Mouse (Mus musculus) kidney, embryonic 14.5 days (tissue): ENCODE results near the gene Spdef. TPM values are rescaled to one million over a fixed set of nuclear protein-coding genes. Genes with fewer than 3 reads are reported as not detected.

Experiments used
- ATAC-seq: fragments of 200-750 bp; cut with Nextera tagmentation; 2 replicates; pipeline ENCODE4 v1.8.0; 2017; ENCODE audit warnings: moderate number of reproducible peaks, mild to moderate bottlenecking, moderate TSS enrichment, moderate library complexity; ENCODE audit not compliant: low FRiP score, low TSS enrichment
- H3K27ac ChIP-seq: fragments of 300-500 bp; sonication (generic); 2 replicates; pipeline ENCODE4 v1.5.1; 2014; ENCODE audit warnings: low read depth, mild to moderate bottlenecking, low read length, moderate library complexity, mixed read lengths
- H3K27me3 ChIP-seq: fragments of 300-500 bp; sonication (generic); 2 replicates; pipeline ENCODE4 v1.6.1; 2014; ENCODE audit warnings: mild to moderate bottlenecking, low read length; ENCODE audit not compliant: control insufficient read depth, insufficient read depth
- H3K36me3 ChIP-seq: fragments of 300-500 bp; sonication (generic); 2 replicates; pipeline ENCODE4 v1.6.1; 2014; ENCODE audit warnings: low read length, mixed read lengths; ENCODE audit not compliant: control insufficient read depth, insufficient read depth
- H3K4me1 ChIP-seq: fragments of 300-500 bp; sonication (generic); 2 replicates; pipeline ENCODE4 v1.6.1; 2014; ENCODE audit warnings: low read length, mixed read lengths; ENCODE audit not compliant: control insufficient read depth, insufficient read depth
- H3K4me2 ChIP-seq: fragments of 300-500 bp; sonication (generic); replicated peaks from 2 replicates; pipeline ENCODE4 v1.6.1; 2014; ENCODE audit warnings: low read depth, mild to moderate bottlenecking, low read length
- H3K4me3 ChIP-seq: fragments of 300-500 bp; sonication (generic); 2 replicates; pipeline ENCODE4 v1.5.1; 2014; ENCODE audit warnings: mild to moderate bottlenecking, low read length
- H3K9ac ChIP-seq: fragments of 300-500 bp; sonication (generic); 2 replicates; pipeline ENCODE4 v1.6.1; 2014; ENCODE audit warnings: low read depth, mild to moderate bottlenecking, low read length, moderate library complexity
- H3K9me3 ChIP-seq: fragments of 300-500 bp; sonication (generic); 2 replicates; pipeline ENCODE4 v1.6.1; 2016; ENCODE audit warnings: low read length; ENCODE audit not compliant: control insufficient read depth
- WGBS: fragments of 180-500 bp; shearing (Covaris S2); extraction: QIAGEN DNeasy Blood & Tissue Kit; methylation state at CpG from one replicate; pipeline ENCODE4 v1.1.7; 2014; 5-methylcytosine and 5-hydroxymethylcytosine counted together
- polyA plus RNA-seq: library from polyadenylated mRNA; unstranded; fragments of >200 nt; fragmentation: Nextera tagmentation; extraction: Ambion mirVana; gene quantifications from 2 replicates; pipeline ENCODE4 v1.2.1, GENCODE M21; 2014

Gene Spdef
- polyA plus RNA-seq: 0.19 and 0.20 TPM in 2 replicates

DNA sequence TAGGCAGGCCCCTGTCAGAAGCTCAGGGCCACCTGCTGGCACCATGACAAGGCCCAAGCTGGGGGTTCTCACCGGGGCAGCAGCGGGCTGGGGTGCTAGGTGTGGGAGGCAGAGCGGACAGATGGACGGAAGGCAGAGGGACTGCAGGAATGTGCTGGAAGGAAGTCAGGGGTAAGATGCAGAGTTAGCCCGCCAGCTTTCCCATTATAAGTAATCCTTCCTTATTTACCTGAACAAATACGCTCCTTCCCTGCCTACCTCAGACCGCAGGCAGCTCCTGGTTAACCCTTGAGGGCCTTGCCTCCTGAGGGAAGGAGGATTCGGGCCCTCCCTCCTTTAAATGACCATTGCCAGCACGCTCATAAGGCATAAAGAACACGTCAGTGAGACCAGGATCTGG lies at the start of gene Spdef:
Gene Spdef (minus strand): TSS at position 186 of the 400 bp plus-strand sequence.
- Histone ChIP-seq H3K27me3 (no peaks in the 10 kb centered on the region), H3K4me3 (no peak within 1 kb of the TSS), H3K4me1 (peaks cover 22% of the 10 kb centered on the region), H3K9me3 (no peaks in the 10 kb centered on the region), H3K36me3 (no peaks in the 10 kb centered on the region), H3K4me2 (no peak within 1 kb of the TSS), H3K9ac (no peak within 1 kb of the TSS), H3K27ac (no peak within 1 kb of the TSS)
- ATAC-seq: no peak
- 79% methylated on average over 10 of the region's 10 CpGs for WGBS

GRCm38 (mm10) chr17:27777823-27778222 lies 49.1 kb upstream of the Spdef start:
- H3K36me3 ChIP-seq: peaks cover 16% of the 10 kb centered on the region
- 74% methylated on average over 6 of the region's 6 CpGs for WGBS
- no peaks in the 10 kb centered on the region for H3K27me3 ChIP-seq
- H3K4me1 ChIP-seq: no peaks in the 10 kb centered on the region
- no peak overlapping the region for H3K4me2 ChIP-seq
- no peak overlapping the region for H3K9ac ChIP-seq
- no peak overlapping the region for H3K27ac ChIP-seq
- H3K4me3 ChIP-seq: no peak overlapping the region
- H3K9me3 ChIP-seq: no peaks in the 10 kb centered on the region
- no peak for ATAC-seq

DNA sequence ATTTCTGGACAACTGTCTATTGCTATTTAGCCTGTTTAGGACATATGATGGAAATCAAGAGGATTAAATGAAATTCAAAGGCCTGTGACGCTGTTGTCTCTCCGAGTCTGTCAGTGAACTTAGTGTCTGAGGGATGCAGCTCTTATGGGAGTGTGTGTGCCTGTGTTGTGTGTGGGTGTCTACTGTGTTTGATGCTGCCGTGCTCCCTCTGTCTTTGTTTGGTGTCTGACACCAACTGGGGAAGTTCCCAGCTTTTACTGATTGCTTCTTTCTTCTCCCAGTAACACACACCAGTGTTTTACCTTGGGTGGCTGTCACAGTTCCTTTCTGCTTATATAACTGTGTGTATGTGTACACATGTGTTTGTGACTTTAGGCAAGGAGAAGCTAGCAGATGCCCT lies 45.4 kb upstream of the Spdef start:
- no peaks in the 10 kb centered on the region for H3K27me3 ChIP-seq
- H3K4me2 ChIP-seq: no peak overlapping the region
- H3K9me3 ChIP-seq: no peaks in the 10 kb centered on the region
- H3K4me1 ChIP-seq: no peaks in the 10 kb centered on the region
- H3K27ac ChIP-seq: no peak overlapping the region
- ATAC-seq: no peak
- no peak overlapping the region for H3K9ac ChIP-seq
- WGBS: 92% methylated on average over 3 of the region's 3 CpGs
- no peak overlapping the region for H3K4me3 ChIP-seq
- H3K36me3 ChIP-seq: peaks cover 15% of the 10 kb centered on the region

- Histone ChIP-seq H3K27ac (no peak overlapping the region), H3K4me1 (no peaks in the 10 kb centered on the region), H3K4me2 (no peak overlapping the region), H3K9me3 (no peaks in the 10 kb centered on the region), H3K36me3 (peaks cover 29% of the 10 kb centered on the region), H3K4me3 (no peak overlapping the region), H3K9ac (no peak overlapping the region), H3K27me3 (no peaks in the 10 kb centered on the region)
- WGBS: 86% methylated on average over 6 of the region's 6 CpGs
- ATAC-seq: no peak
Measured at GRCm38 (mm10) chr17:27771616-27772015, 42.9 kb upstream of the Spdef start.

GRCm38 (mm10) chr17:27768817-27769542 lies 40.2 kb upstream of the Spdef start:
- WGBS: 67% methylated on average over 8 of the region's 8 CpGs
- peaks cover 7% of the 10 kb centered on the region for H3K9me3 ChIP-seq
- H3K27ac ChIP-seq: no peak overlapping the region
- no peak overlapping the region for H3K9ac ChIP-seq
- peak; percentile 73; the same call in 1 of the 2 replicates for ATAC-seq
- H3K4me1 ChIP-seq: no peaks in the 10 kb centered on the region
- no peak overlapping the region for H3K4me2 ChIP-seq
- no peaks in the 10 kb centered on the region for H3K27me3 ChIP-seq
- H3K4me3 ChIP-seq: no peak overlapping the region
- H3K36me3 ChIP-seq: peaks cover 38% of the 10 kb centered on the region

DNA sequence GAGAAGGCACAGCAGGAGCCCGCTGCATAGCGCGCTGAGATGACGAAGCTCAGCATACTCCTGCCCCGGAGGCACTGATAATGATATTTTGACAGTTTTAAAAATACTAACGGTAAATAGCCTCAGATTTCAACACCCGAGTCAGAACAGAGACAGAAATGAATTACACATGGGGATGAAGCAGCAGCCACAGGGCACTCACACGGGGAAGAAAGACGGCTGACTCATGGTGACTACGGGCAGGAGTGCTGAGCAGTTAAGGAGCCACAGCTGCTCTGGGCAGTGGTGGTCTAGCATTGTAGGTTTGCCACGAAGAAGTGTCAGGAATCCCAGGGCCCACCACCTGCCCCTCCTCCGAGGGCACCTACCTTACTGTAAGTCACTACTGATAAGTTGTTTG lies 38.8 kb upstream of the Spdef start:
- H3K4me1 ChIP-seq: no peaks in the 10 kb centered on the region
- 81% methylated on average over 12 of the region's 12 CpGs for WGBS
- no peak for ATAC-seq

DNA sequence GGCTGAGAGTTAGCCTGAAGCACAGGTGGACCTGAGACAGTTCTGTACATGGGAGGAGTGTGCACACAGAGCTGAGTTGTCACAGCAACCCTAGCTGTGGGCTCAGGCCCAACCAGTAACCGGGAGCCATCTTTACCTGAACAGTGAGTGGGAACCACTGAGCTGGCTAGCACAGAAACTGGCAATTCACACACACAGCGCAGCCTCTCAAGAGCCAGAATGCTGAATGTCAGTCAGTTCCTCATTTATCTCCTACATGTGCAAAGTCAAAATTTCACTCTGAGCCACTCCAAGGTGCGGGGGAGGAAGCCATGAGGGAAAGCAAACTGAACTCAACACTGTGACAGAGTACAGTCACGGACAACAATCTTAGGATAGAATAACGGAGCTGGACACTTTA lies 38.4 kb upstream of the Spdef start:
- Histone ChIP-seq H3K4me3 (no peak overlapping the region), H3K4me2 (no peak overlapping the region), H3K27ac (no peak overlapping the region), H3K9ac (no peak overlapping the region), H3K36me3 (peaks cover 42% of the 10 kb centered on the region), H3K27me3 (no peaks in the 10 kb centered on the region), H3K9me3 (peaks cover 7% of the 10 kb centered on the region), H3K4me1 (no peaks in the 10 kb centered on the region)
- no peak for ATAC-seq
- WGBS: 76% methylated on average over 5 of the region's 5 CpGs

More for the DNA sequence above, 38.8 kb upstream of the Spdef start:
- Histone ChIP-seq H3K36me3 (peaks cover 42% of the 10 kb centered on the region), H3K9me3 (peaks cover 7% of the 10 kb centered on the region), H3K9ac (no peak overlapping the region), H3K27ac (no peak overlapping the region), H3K4me3 (no peak overlapping the region), H3K4me2 (no peak overlapping the region), H3K27me3 (no peaks in the 10 kb centered on the region)

- Histone ChIP-seq H3K27ac (no peak overlapping the region), H3K4me1 (no peaks in the 10 kb centered on the region), H3K4me3 (no peak overlapping the region), H3K4me2 (no peak overlapping the region), H3K9me3 (peaks cover 7% of the 10 kb centered on the region), H3K27me3 (no peaks in the 10 kb centered on the region), H3K9ac (no peak overlapping the region), H3K36me3 (peaks cover 47% of the 10 kb centered on the region)
- ATAC-seq: no peak
- WGBS: 95% methylated on average over 6 of the region's 6 CpGs
Measured at GRCm38 (mm10) chr17:27765066-27765465, 36.3 kb upstream of the Spdef start.

- peaks cover 47% of the 10 kb centered on the region for H3K36me3 ChIP-seq
- no peak overlapping the region for H3K9ac ChIP-seq
- H3K4me1 ChIP-seq: 0 out of 2 replicates have a peak, but pooled peaks cover 3% of the 10 kb centered on the region
- no peak overlapping the region for H3K27ac ChIP-seq
- 93% methylated on average over 2 of the region's 2 CpGs for WGBS
- H3K4me2 ChIP-seq: no peak overlapping the region
- H3K27me3 ChIP-seq: no peaks in the 10 kb centered on the region
- peaks cover 7% of the 10 kb centered on the region for H3K9me3 ChIP-seq
- H3K4me3 ChIP-seq: no peak overlapping the region
- ATAC-seq: no peak
Measured at GRCm38 (mm10) chr17:27764453-27764852, 35.7 kb upstream of the Spdef start.
